In genomic region chr4:137234444-137234843, GRCm38 (mm10) we compare ENCODE assay signal across 20 mouse cellular contexts. TPM values are rescaled to one million over a fixed set of nuclear protein-coding genes. Genes with fewer than 3 reads are reported as not detected.
DNase-seq lines count a peak whose midpoint lies in the region; ATAC-seq and TF ChIP-seq lines count a peak whose summit lies in the region.
"Had no signal": no experiment of that assay in that cellular context is flagged by ENCODE, and none has a peak within 500 bp of the region (broad histone marks: within the 10 kb centered on the region; RNA-seq: fewer than 3 reads in every experiment).

No protein-coding gene starts in this region.

- no peak for TF ChIP-seq EP300 in lung, postnatal 0 days (IDR thresholded peaks at IDR 0.05)

- no peak overlapping the region for H3K4me3 ChIP-seq in lung, postnatal 0 days (ENCODE audit: low read depth, low read length)
- H3K4me3 ChIP-seq in liver, embryonic 12.5 days: no peak overlapping the region
- H3K4me3 ChIP-seq: erythroblast, embryonic 14.5 days; limb, embryonic 10.5 days had no signal

- TF ChIP-seq CTCF in lung, postnatal 0 days (IDR thresholded peaks at IDR 0.05): no peak

- H3K9ac ChIP-seq in lung, postnatal 0 days (replicated peaks; ENCODE audit: low read depth): no peak overlapping the region
- H3K9ac ChIP-seq in liver, embryonic 12.5 days: no peak overlapping the region
- H3K9ac ChIP-seq: forebrain, postnatal 0 days; hindbrain, embryonic 14.5 days; liver, embryonic 14.5 days had no signal

- H3K9me3 ChIP-seq in lung, postnatal 0 days (ENCODE audit: low read length): no peaks in the 10 kb centered on the region
- H3K9me3 ChIP-seq in liver, embryonic 12.5 days (replicated peaks): no peaks in the 10 kb centered on the region
- H3K9me3 ChIP-seq: limb, embryonic 10.5 days had no signal

- H3K27me3 ChIP-seq in lung, postnatal 0 days (replicated peaks; ENCODE audit: insufficient read depth, low read length): no peaks in the 10 kb centered on the region; the same call in 1 of the 2 replicates
- H3K27me3 ChIP-seq in liver, embryonic 12.5 days (replicated peaks): no peaks in the 10 kb centered on the region

- H3K4me2 ChIP-seq in lung, postnatal 0 days (replicated peaks; ENCODE audit: low read depth, low read length): no peak overlapping the region
- H3K4me2 ChIP-seq in liver, embryonic 12.5 days: no peak overlapping the region
- H3K4me2 ChIP-seq: hindbrain, embryonic 14.5 days had no signal

- DNase-seq in heart, adult 9 months (ENCODE audit: low spot score in 2 of 2): peak; percentile 10 to 37
- no peak for DNase-seq in heart, postnatal 25 days (ENCODE audit: low spot score)
- peak; percentile 28 for DNase-seq in lung, postnatal 0 days (ENCODE audit: low spot score)
- no peak for DNase-seq in lung, adult 18-20 months
- peak; percentile 63 for DNase-seq in R1 (ENCODE audit: low read depth, low spot score)
- DNase-seq in kidney, postnatal 10 days: peak; percentile 47
- DNase-seq in gastrocnemius, postnatal 25 days: no peak
- DNase-seq: cerebellum, adult 11 months; forebrain, postnatal 0 days; gastrocnemius, postnatal 36 days; thymus, postnatal 4 days had no signal

- no peak overlapping the region for H3K27ac ChIP-seq in lung, postnatal 0 days (ENCODE audit: low read length)
- H3K27ac ChIP-seq in liver, embryonic 12.5 days: no peak overlapping the region
- H3K27ac ChIP-seq: hindbrain, embryonic 14.5 days; limb, embryonic 10.5 days; liver, embryonic 14.5 days had no signal

- intact Hi-C loops in heart, postnatal 25 days (cut with DNase I): no loop called here

- H3K4me1 ChIP-seq in lung, postnatal 0 days (ENCODE audit: insufficient read depth, low read depth, low read length): peaks cover 8% of the 10 kb centered on the region; the same call in 1 of the 2 replicates
- no peaks in the 10 kb centered on the region for H3K4me1 ChIP-seq in liver, embryonic 12.5 days

- WGBS in lung, postnatal 0 days: 81% methylated on average over 2 of the region's 2 CpGs
- 86% methylated on average over 2 of the region's 2 CpGs for WGBS in liver, embryonic 12.5 days (ENCODE audit: insufficient replicate concordance)

- no peak for ATAC-seq in lung, postnatal 0 days
- no peak for ATAC-seq in liver, embryonic 12.5 days
- ATAC-seq: forebrain, postnatal 0 days; intestine, postnatal 0 days had no signal

- no peaks in the 10 kb centered on the region for H3K36me3 ChIP-seq in lung, postnatal 0 days (ENCODE audit: insufficient read depth, low read length)
- no peaks in the 10 kb centered on the region for H3K36me3 ChIP-seq in liver, embryonic 12.5 days
- H3K36me3 ChIP-seq: limb, embryonic 10.5 days had no signal

RNA-seq across cellular contexts. Expression of gene Wnt4, which starts 42.8 kb away (rescaled TPM):
- total RNA-seq in heart, postnatal 25 days (2021): under 1 TPM; 0.22 to 0.26 TPM
- polyA plus RNA-seq in lung, postnatal 0 days (2015; fragmentation: Nextera tagmentation; extraction: Ambion mirVana): 2.1 and 2.2 TPM in 2 replicates
- 0.58 and 1.0 TPM in 2 replicates for polyA plus RNA-seq in liver, embryonic 12.5 days (2016; fragmentation: Nextera tagmentation; extraction: Ambion mirVana)
- 10 to 100 TPM in 1 of 2 experiments, 1 to 10 TPM in 1; 6.4 to 10.0 TPM for total RNA-seq in gastrocnemius, postnatal 25 days (2021)
- total RNA-seq: CH12.LX; common myeloid progenitor, adult 5-6 weeks; megakaryocyte-erythroid progenitor cell, adult 5-6 weeks had no signal

Comparison
In these comparisons a context has a peak if more than half of its experiments do, and no peak if none do; other contexts are left out.
1. DNase-seq: peak in heart, adult 9 months (2 of 2), lung, postnatal 0 days (single experiment), R1 (single experiment) and kidney, postnatal 10 days (single experiment); none in heart, postnatal 25 days (single experiment), lung, adult 18-20 months (0 of 2) and gastrocnemius, postnatal 25 days (single experiment).
2. RNA of gene Wnt4, which starts 42.8 kb away (total RNA-seq): 6.4 to 10.0 TPM in gastrocnemius, postnatal 25 days; 0.22 to 0.26 TPM in heart, postnatal 25 days; every median in the first group is over 4 times any median in the second.